Mouse (Mus musculus): Measurements from ENCODE around the gene Sco1. TPM values are rescaled to one million over a fixed set of nuclear protein-coding genes. Genes with fewer than 3 reads are reported as not detected.

Gene Sco1
- polyA plus RNA-seq, 1 experiment from 2014 or later = 20.0 TPM

GRCm38 (mm10) chr11:67048496-67048895 lies 4.0 kb upstream of the Sco1 start:
- H3K9ac ChIP-seq = no peak overlapping the region
- H3K27ac ChIP-seq = no peak overlapping the region
- ATAC-seq (ENCODE audit: low FRiP score, low read depth) = no peak
- H3K27me3 ChIP-seq = no peaks in the 10 kb centered on the region
- peaks cover 10% of the 10 kb centered on the region for H3K4me1 ChIP-seq
- H3K36me3 ChIP-seq = peaks cover 30% of the 10 kb centered on the region
- H3K9me3 ChIP-seq = no peaks in the 10 kb centered on the region
- no peak overlapping the region for H3K4me3 ChIP-seq
- 90% methylated on average over 8 of the region's 8 CpGs for WGBS
- no peak overlapping the region for H3K4me2 ChIP-seq (replicated peaks)

GRCm38 (mm10) chr11:67049256-67049655 lies 3.2 kb upstream of the Sco1 start:
- no peak overlapping the region for H3K4me3 ChIP-seq
- H3K4me2 ChIP-seq (replicated peaks) = no peak overlapping the region
- peaks cover 17% of the 10 kb centered on the region for H3K4me1 ChIP-seq
- no peak overlapping the region for H3K27ac ChIP-seq
- WGBS = 90% methylated on average over 3 of the region's 3 CpGs
- H3K9ac ChIP-seq = no peak overlapping the region
- H3K9me3 ChIP-seq = no peaks in the 10 kb centered on the region
- ATAC-seq (ENCODE audit: low FRiP score, low read depth) = no peak
- peaks cover 28% of the 10 kb centered on the region for H3K36me3 ChIP-seq
- H3K27me3 ChIP-seq = no peaks in the 10 kb centered on the region

- H3K27ac ChIP-seq = peak overlapping the region; percentile 79
- WGBS = 8% methylated on average over 16 of the region's 16 CpGs
- peaks cover 32% of the 10 kb centered on the region for H3K36me3 ChIP-seq
- no peaks in the 10 kb centered on the region for H3K27me3 ChIP-seq
- peak overlapping the region; percentile 89 for H3K9ac ChIP-seq
- H3K4me1 ChIP-seq = peaks cover 18% of the 10 kb centered on the region
- peak; percentile 42 for ATAC-seq (ENCODE audit: low FRiP score, low read depth)
- peak overlapping the region; percentile 75 for H3K4me2 ChIP-seq (replicated peaks)
- peak overlapping the region; percentile 100 for H3K4me3 ChIP-seq
- no peaks in the 10 kb centered on the region for H3K9me3 ChIP-seq
Observed at GRCm38 (mm10) chr11:67051676-67052320, 672 bp upstream of the Sco1 start.

GRCm38 (mm10) chr11:67054754-67055365 lies 2.4 kb downstream of the Sco1 start:
- H3K9me3 ChIP-seq = no peaks in the 10 kb centered on the region
- no peak overlapping the region for H3K9ac ChIP-seq
- peaks cover 18% of the 10 kb centered on the region for H3K4me1 ChIP-seq
- no peak overlapping the region for H3K27ac ChIP-seq
- H3K4me2 ChIP-seq (replicated peaks) = no peak overlapping the region
- 90% methylated on average over 8 of the region's 8 CpGs for WGBS
- peaks cover 53% of the 10 kb centered on the region for H3K36me3 ChIP-seq
- ATAC-seq (ENCODE audit: low FRiP score, low read depth) = no peak
- H3K27me3 ChIP-seq = no peaks in the 10 kb centered on the region
- no peak overlapping the region for H3K4me3 ChIP-seq

DNA sequence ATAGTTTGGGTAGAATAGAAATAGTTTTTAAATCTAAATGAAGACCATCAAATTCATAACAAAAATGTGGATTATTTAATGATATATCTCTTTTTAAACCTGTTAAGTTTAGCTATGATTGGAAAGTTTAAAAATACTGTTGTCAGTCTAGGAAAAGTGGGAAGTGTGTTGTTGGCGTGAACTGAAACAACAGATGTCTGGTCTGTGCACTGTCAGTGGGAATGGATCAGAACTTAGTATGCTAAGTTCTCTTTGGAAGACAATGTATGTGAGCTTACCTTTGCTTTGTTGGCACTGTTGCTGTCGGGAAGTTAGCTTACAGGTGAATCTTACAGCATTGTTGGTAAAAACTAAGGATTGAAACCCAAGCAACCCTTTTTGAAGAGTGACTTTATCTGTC lies 8.8 kb downstream of the Sco1 start:
- no peak overlapping the region for H3K4me3 ChIP-seq
- no peak for ATAC-seq (ENCODE audit: low FRiP score, low read depth)
- no peak overlapping the region for H3K9ac ChIP-seq
- H3K27me3 ChIP-seq = no peaks in the 10 kb centered on the region
- H3K4me1 ChIP-seq = no peaks in the 10 kb centered on the region
- no peak overlapping the region for H3K27ac ChIP-seq
- no peaks in the 10 kb centered on the region for H3K9me3 ChIP-seq
- no peak overlapping the region for H3K4me2 ChIP-seq (replicated peaks)
- H3K36me3 ChIP-seq = peaks cover 91% of the 10 kb centered on the region
- WGBS = 88% methylated on average over 2 of the region's 2 CpGs

GRCm38 (mm10) chr11:67062726-67063125 lies 10.3 kb downstream of the Sco1 start:
- Histone ChIP-seq H3K4me1 (no peaks in the 10 kb centered on the region), H3K36me3 (peaks cover 87% of the 10 kb centered on the region), H3K9ac (no peak overlapping the region), H3K9me3 (no peaks in the 10 kb centered on the region), H3K4me3 (no peak overlapping the region), H3K27ac (no peak overlapping the region), H3K27me3 (no peaks in the 10 kb centered on the region), H3K4me2 (replicated peaks) (no peak overlapping the region)
- no peak for ATAC-seq (ENCODE audit: low FRiP score, low read depth)
- WGBS = 89% methylated on average over 3 of the region's 3 CpGs

DNA sequence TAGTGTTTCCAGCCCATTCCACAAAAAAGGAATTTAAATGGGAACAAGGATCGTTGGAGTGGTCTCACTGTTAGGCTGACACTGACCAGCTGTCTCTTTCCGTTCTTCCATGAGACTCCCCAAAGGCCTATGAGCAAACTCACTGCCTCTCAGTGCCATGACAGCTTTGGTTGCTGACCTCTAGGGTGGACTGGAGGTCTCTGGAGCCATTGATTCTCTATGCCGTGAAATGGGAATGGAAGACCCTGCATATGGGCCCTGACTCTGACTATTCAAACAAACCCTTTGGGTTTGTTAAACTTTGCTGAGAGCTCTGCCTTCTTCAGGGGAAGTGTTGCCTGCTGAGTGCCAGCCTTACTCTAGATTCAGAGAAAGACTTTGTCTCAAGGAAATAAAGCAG lies 15.3 kb downstream of the Sco1 start:
- H3K9me3 ChIP-seq = no peaks in the 10 kb centered on the region
- no peaks in the 10 kb centered on the region for H3K4me1 ChIP-seq
- H3K9ac ChIP-seq = no peak overlapping the region
- ATAC-seq (ENCODE audit: low FRiP score, low read depth) = no peak
- WGBS = 91% methylated on average over 3 of the region's 3 CpGs
- no peak overlapping the region for H3K27ac ChIP-seq
- no peaks in the 10 kb centered on the region for H3K27me3 ChIP-seq
- H3K36me3 ChIP-seq = peaks cover 48% of the 10 kb centered on the region
- no peak overlapping the region for H3K4me3 ChIP-seq
- H3K4me2 ChIP-seq (replicated peaks) = no peak overlapping the region

DNA sequence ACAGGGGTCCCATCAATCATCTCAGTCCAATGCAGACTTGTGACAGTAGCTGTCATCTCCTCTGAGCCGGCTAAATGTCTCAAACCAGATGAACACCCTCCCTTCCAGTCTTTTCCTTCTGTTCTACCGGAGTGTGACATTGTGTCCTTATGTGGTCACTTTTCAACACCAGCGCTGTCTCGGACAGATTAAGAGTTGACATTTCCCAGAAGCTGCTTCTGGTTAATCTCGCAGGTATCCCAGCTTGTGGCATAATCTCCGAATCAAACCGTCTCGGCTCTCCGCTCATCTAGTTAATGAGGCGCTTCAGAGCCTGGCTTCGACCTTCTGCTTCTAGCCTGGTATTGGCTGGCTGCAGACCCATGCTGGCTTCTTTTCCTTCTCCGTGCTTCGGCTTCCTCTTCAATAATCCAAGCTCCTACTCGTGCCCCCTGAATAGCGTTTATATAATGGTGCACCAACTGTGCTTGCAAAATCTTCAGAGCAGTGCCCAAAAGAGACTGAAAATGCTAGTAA lies 20.2 kb downstream of the Sco1 start:
- no peak overlapping the region for H3K9ac ChIP-seq
- H3K4me2 ChIP-seq (replicated peaks) = no peak overlapping the region
- no peak overlapping the region for H3K27ac ChIP-seq
- H3K4me1 ChIP-seq = no peaks in the 10 kb centered on the region
- peaks cover 4% of the 10 kb centered on the region; the same call in 1 of the 2 replicates for H3K36me3 ChIP-seq
- WGBS = 76% methylated on average over 15 of the region's 15 CpGs
- H3K27me3 ChIP-seq = no peaks in the 10 kb centered on the region
- H3K4me3 ChIP-seq = no peak overlapping the region
- no peaks in the 10 kb centered on the region for H3K9me3 ChIP-seq
- ATAC-seq (ENCODE audit: low FRiP score, low read depth) = no peak

DNA sequence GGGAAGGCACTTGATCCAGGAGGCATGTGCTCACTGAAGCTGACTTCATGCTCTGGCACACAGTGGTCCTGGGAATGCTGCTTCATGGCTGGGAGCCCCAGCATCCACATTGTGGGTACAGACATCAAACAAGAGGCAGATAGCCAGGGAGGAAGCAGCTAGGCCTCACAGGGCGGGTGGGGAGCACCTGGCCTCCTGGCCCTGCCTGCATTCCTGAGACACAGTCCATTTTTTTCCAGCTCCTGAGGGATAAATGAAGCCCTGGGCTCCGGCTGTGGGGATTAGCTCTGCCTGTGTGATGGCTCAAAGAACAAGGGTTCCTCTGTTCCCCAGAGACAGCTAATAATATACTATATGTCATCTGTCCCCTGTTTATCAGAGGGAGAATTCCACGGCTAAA lies 22.6 kb downstream of the Sco1 start:
- Histone ChIP-seq H3K36me3 (no peaks in the 10 kb centered on the region), H3K4me2 (replicated peaks) (no peak overlapping the region), H3K4me3 (no peak overlapping the region), H3K27me3 (no peaks in the 10 kb centered on the region), H3K9me3 (no peaks in the 10 kb centered on the region), H3K9ac (no peak overlapping the region), H3K4me1 (no peaks in the 10 kb centered on the region), H3K27ac (no peak overlapping the region)
- peak; percentile 61; the same call in 1 of the 2 replicates for ATAC-seq (ENCODE audit: low FRiP score, low read depth)
- WGBS = 38% methylated on average over 3 of the region's 3 CpGs

DNA sequence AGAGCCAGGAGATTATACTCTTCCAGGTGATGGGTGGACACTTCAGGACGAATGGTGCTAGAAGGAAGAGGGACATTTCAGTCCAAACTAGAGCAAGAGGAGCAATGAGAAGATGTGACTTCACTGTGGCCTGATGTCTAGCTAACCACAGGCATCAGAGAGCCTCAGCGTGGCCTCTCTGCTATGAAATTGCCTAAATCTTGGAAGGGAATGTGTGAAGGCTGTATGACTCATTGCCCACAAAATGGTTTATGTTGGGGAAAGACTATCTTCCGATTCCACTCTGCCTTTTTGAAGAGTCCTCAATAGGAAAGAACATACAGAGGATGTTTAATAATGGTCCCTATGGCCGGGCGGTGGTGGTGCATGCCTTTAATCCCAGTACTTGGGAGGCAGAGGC lies 24.3 kb downstream of the Sco1 start:
- no peak for ATAC-seq (ENCODE audit: low FRiP score, low read depth)
- Histone ChIP-seq H3K4me3 (no peak overlapping the region), H3K4me1 (no peaks in the 10 kb centered on the region; the same call in 1 of the 2 replicates), H3K9me3 (no peaks in the 10 kb centered on the region), H3K27me3 (no peaks in the 10 kb centered on the region), H3K4me2 (replicated peaks) (no peak overlapping the region), H3K36me3 (no peaks in the 10 kb centered on the region), H3K27ac (no peak overlapping the region), H3K9ac (no peak overlapping the region)
- WGBS = 86% methylated on average over 5 of the region's 5 CpGs

GRCm38 (mm10) chr11:67077435-67077834 lies 25.0 kb downstream of the Sco1 start:
- Histone ChIP-seq H3K9me3 (no peaks in the 10 kb centered on the region), H3K36me3 (no peaks in the 10 kb centered on the region), H3K27ac (no peak overlapping the region), H3K4me1 (no peaks in the 10 kb centered on the region; the same call in 1 of the 2 replicates), H3K4me2 (replicated peaks) (no peak overlapping the region), H3K9ac (no peak overlapping the region), H3K27me3 (0 out of 2 replicates have a peak, but pooled peaks cover 3% of the 10 kb centered on the region), H3K4me3 (no peak overlapping the region)
- ATAC-seq (ENCODE audit: low FRiP score, low read depth) = no peak
- 44% methylated on average over 3 of the region's 3 CpGs for WGBS

DNA sequence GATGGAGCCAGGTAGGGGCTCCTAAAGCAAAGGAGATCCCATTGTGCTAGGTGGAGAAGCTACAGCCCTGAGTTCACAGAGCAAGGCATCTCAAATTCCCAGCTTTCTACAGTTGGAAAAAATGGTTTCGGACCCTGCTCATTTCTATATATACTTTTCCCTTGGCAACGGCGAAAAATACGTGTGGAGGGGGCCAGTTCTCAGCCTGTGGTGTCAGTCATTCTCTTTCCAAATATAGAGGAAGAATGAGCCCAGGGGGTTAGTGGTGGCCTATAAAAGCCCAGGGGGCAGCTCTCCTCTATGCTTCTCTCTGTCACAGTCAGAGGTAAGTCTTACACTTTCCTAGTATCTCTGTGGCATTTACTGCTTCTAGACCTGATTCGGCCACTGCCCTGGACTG lies 25.5 kb downstream of the Sco1 start, which contains the start of gene Myh3:
TSS of gene Myh3 (plus strand) at position 301 of the 400 bp plus-strand sequence.
- WGBS = 81% methylated on average over 5 of the region's 5 CpGs
- no peak for ATAC-seq (ENCODE audit: low FRiP score, low read depth)
- no peak within 1 kb of the TSS for H3K9ac ChIP-seq
- H3K4me2 ChIP-seq (replicated peaks) = no peak within 1 kb of the TSS
- no peaks in the 10 kb centered on the region; the same call in 1 of the 2 replicates for H3K4me1 ChIP-seq
- no peaks in the 10 kb centered on the region for H3K36me3 ChIP-seq
- no peaks in the 10 kb centered on the region for H3K9me3 ChIP-seq
- H3K27ac ChIP-seq = no peak within 1 kb of the TSS
- no peak within 1 kb of the TSS for H3K4me3 ChIP-seq
- peaks cover 6% of the 10 kb centered on the region for H3K27me3 ChIP-seq

Data from limb, embryonic 13.5 days (tissue).